8 mouse cellular contexts compared by ENCODE assay signal in genomic region chr12:87471964-87472786, GRCm38 (mm10). TPM values are rescaled to one million over a fixed set of nuclear protein-coding genes. Genes with fewer than 3 reads are reported as not detected.
DNase-seq lines count a peak whose midpoint lies in the region; ATAC-seq and TF ChIP-seq lines count a peak whose summit lies in the region.

TSS of gene Snw1 (minus strand) at chr12:87472274.

- peak; percentile 3; the same call in 1 of the 2 replicates for TF ChIP-seq CTCF in gastrocnemius, adult 2 months (IDR thresholded peaks at IDR 0.05)
- no peak; the same call in 1 of the 2 replicates for TF ChIP-seq CTCF in hindbrain, postnatal 0 days (IDR thresholded peaks at IDR 0.05; ENCODE audit: low read depth)
- no peak for TF ChIP-seq CTCF in left cerebral cortex, adult 2 months (IDR thresholded peaks at IDR 0.05)

- peak within 1 kb of the TSS; percentile 87 for H3K9ac ChIP-seq in hindbrain, postnatal 0 days (replicated peaks; ENCODE audit: low read length)

- H3K27ac ChIP-seq in gastrocnemius, adult 2 months = peak within 1 kb of the TSS; percentile 99
- peak within 1 kb of the TSS; percentile 92 for H3K27ac ChIP-seq in hindbrain, postnatal 0 days
- peak within 1 kb of the TSS; percentile 98 for H3K27ac ChIP-seq in left cerebral cortex, adult 2 months

- WGBS in hindbrain, postnatal 0 days = 3% methylated on average over 45 of the region's 45 CpGs

- H3K4me3 ChIP-seq in gastrocnemius, adult 2 months = peak within 1 kb of the TSS; percentile 79
- H3K4me3 ChIP-seq in hindbrain, postnatal 0 days (ENCODE audit: low read length) = peak within 1 kb of the TSS; percentile 69
- peak within 1 kb of the TSS; percentile 87 for H3K4me3 ChIP-seq in left cerebral cortex, adult 2 months

- no peaks in the 10 kb centered on the region for H3K9me3 ChIP-seq in hindbrain, postnatal 0 days (ENCODE audit: low read length)

- peak; percentile 93 for ATAC-seq in common myeloid progenitor, adult 5-6 weeks (replicated peaks; ENCODE audit: low read depth, poor library complexity, severe bottlenecking)
- ATAC-seq in hindbrain, postnatal 0 days = peak; percentile 98
- peak; percentile 91 for ATAC-seq in megakaryocyte, adult 5-6 weeks (ENCODE audit: poor library complexity, severe bottlenecking)

- H3K36me3 ChIP-seq in hindbrain, postnatal 0 days (ENCODE audit: insufficient read depth, low read length) = peaks cover 8% of the 10 kb centered on the region; the same call in 1 of the 2 replicates

- H3K4me2 ChIP-seq in hindbrain, postnatal 0 days (ENCODE audit: low read depth, low read length) = peak within 1 kb of the TSS; percentile 75

- peak; percentile 97 for DNase-seq in ZHBTc4 (ENCODE audit: low read depth, low spot score)
- DNase-seq in gastrocnemius, adult 2 months = peak; percentile 95
- peak; percentile 97 for DNase-seq in hindbrain, postnatal 0 days (ENCODE audit: low spot score)
- DNase-seq in left cerebral cortex, adult 2 months (ENCODE audit: extremely low spot score in 1 of 2, low spot score in 2 of 2) = peak; percentile 93 to 95
- DNase-seq in right cerebral cortex, adult 2 months (ENCODE audit: low spot score in 2 of 2) = peak; percentile 96 to 97
- DNase-seq in urinary bladder, postnatal 14 days (ENCODE audit: low spot score) = peak; percentile 94

- intact Hi-C loops in gastrocnemius, adult 2 months (cut with DNase I) = loop anchor here (5.0 kb wide), 1 partner anchor 205 kb away; the partner anchor contains the start of genes Ahsa1 and Vipas39
- intact Hi-C loops in left cerebral cortex, adult 2 months (cut with DNase I) = no loop called here

- H3K4me1 ChIP-seq in hindbrain, postnatal 0 days (ENCODE audit: insufficient read depth, low read length) = peaks cover 10% of the 10 kb centered on the region; the same call in 1 of the 2 replicates

- no peaks in the 10 kb centered on the region for H3K27me3 ChIP-seq in hindbrain, postnatal 0 days (ENCODE audit: insufficient read depth, low read length)

RNA-seq across cellular contexts. Expression of gene Snw1, which starts in this region (rescaled TPM):
- 178 and 187 TPM in 2 replicates for total RNA-seq in common myeloid progenitor, adult 5-6 weeks (2017)
- total RNA-seq in gastrocnemius, adult 2 months (2021) = 10 to 100 TPM; 46.5 to 52.7 TPM
- total RNA-seq in hindbrain, postnatal 0 days (2014; rRNA removed) = 25.5 and 35.8 TPM in 2 replicates
- polyA plus RNA-seq in hindbrain, postnatal 0 days (2015; fragmentation: Nextera tagmentation; extraction: Ambion mirVana) = 88.7 and 91.1 TPM in 2 replicates
- 10 to 100 TPM; 63.2 to 73.1 TPM for total RNA-seq in left cerebral cortex, adult 2 months (2021)
- 38.4 and 38.9 TPM in 2 replicates for total RNA-seq in megakaryocyte, adult 5-6 weeks (2015)
- total RNA-seq in megakaryocyte, adult 5-6 weeks (2017) = 124 and 141 TPM in 2 replicates

Comparison
In these comparisons a context has a peak if more than half of its experiments do, and no peak if none do; other contexts are left out.
1. Peak in every context shown above with its lines: DNase-seq, ATAC-seq, H3K4me3 ChIP-seq and H3K27ac ChIP-seq.